Mouse (Mus musculus): ENCODE results near the gene Gpbp1.

DNA sequence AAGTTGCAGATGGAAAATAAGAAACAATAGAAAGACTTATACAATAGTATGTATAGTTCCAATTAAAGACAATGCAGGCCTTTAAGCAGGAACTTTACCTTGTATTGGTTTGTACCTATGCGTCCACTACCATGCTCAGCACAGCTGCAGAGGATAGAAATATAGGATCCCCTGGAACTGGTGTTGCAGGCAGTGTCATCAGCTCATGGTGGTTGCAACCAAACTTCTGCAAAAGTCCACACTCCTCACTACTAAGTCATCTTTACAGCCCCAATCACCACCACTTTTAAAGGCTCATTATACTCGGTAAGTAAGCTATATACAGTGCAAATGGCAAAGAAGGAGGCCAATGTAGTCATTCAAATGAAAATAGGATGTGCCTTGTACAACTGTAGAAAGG, 12.2 kb downstream of the Gpbp1 start:
- TF ChIP-seq CTCF (IDR thresholded peaks at IDR 0.05; ENCODE audit: borderline replicate concordance, insufficient read depth, low read length) (no peak), POLR2A (IDR thresholded peaks at IDR 0.05; ENCODE audit: low read depth, low read length) (no peak)

Data from embryonic fibroblast, embryonic 13.5 days (primary cell).